Mouse (Mus musculus): Measurements from ENCODE around the gene Cdh16. TPM values are rescaled to one million over a fixed set of nuclear protein-coding genes. Genes with fewer than 3 reads are reported as not detected.

Cdh16 gene
- polyA plus RNA-seq, 1 experiment from 2014 or later = not detected

GRCm38 (mm10) chr8:104631975-104632374, 7.8 kb upstream of the Cdh16 start:
- Histone ChIP-seq H3K4me1 (peaks cover 14% of the 10 kb centered on the region), H3K36me3 (0 out of 2 replicates have a peak, but pooled peaks cover 12% of the 10 kb centered on the region), H3K27ac (no peak overlapping the region), H3K9me3 (replicated peaks) (no peaks in the 10 kb centered on the region), H3K9ac (no peak overlapping the region), H3K4me3 (no peak overlapping the region), H3K27me3 (peaks cover 42% of the 10 kb centered on the region), H3K4me2 (replicated peaks) (peak overlapping the region; percentile 80; the same call in 1 of the 2 replicates)
- no peak for ATAC-seq (ENCODE audit: low FRiP score)
- 35% methylated on average over 5 of the region's 5 CpGs for WGBS

- H3K4me3 ChIP-seq = peak within 1 kb of the TSS; percentile 38
- no peaks in the 10 kb centered on the region for H3K9me3 ChIP-seq (replicated peaks)
- peak; percentile 59 for ATAC-seq (ENCODE audit: low FRiP score)
- H3K36me3 ChIP-seq = 0 out of 2 replicates have a peak, but pooled peaks cover 9% of the 10 kb centered on the region
- H3K27ac ChIP-seq = no peak within 1 kb of the TSS
- H3K4me1 ChIP-seq = peaks cover 14% of the 10 kb centered on the region
- H3K9ac ChIP-seq = peak within 1 kb of the TSS; percentile 58
- H3K4me2 ChIP-seq (replicated peaks) = peak within 1 kb of the TSS; percentile 80
- under 1% methylated on average over 28 of the region's 28 CpGs for WGBS
- H3K27me3 ChIP-seq = peaks cover 42% of the 10 kb centered on the region
Measured at GRCm38 (mm10) chr8:104630981-104631663, 6.9 kb upstream of the Cdh16 start, which contains the start of gene Rrad. Rrad (minus strand) TSS chr8:104631327.

GRCm38 (mm10) chr8:104630574-104630973, 6.4 kb upstream of the Cdh16 start:
- Histone ChIP-seq H3K36me3 (0 out of 2 replicates have a peak, but pooled peaks cover 5% of the 10 kb centered on the region), H3K27ac (no peak overlapping the region), H3K9me3 (replicated peaks) (no peaks in the 10 kb centered on the region), H3K4me1 (peaks cover 14% of the 10 kb centered on the region), H3K9ac (peak overlapping the region; percentile 58), H3K27me3 (peaks cover 42% of the 10 kb centered on the region), H3K4me3 (peak overlapping the region; percentile 38), H3K4me2 (replicated peaks) (peak overlapping the region; percentile 80)
- 1% methylated on average over 36 of the region's 36 CpGs for WGBS
- peak; percentile 24; the same call in 1 of the 2 replicates for ATAC-seq (ENCODE audit: low FRiP score)

- peaks cover 42% of the 10 kb centered on the region for H3K27me3 ChIP-seq
- 38% methylated on average over 8 of the region's 8 CpGs for WGBS
- peak overlapping the region; percentile 80 for H3K4me2 ChIP-seq (replicated peaks)
- H3K36me3 ChIP-seq = 0 out of 2 replicates have a peak, but pooled peaks cover under 1% of the 10 kb centered on the region
- peaks cover 14% of the 10 kb centered on the region for H3K4me1 ChIP-seq
- H3K4me3 ChIP-seq = no peak overlapping the region
- H3K27ac ChIP-seq = no peak overlapping the region
- H3K9me3 ChIP-seq (replicated peaks) = no peaks in the 10 kb centered on the region
- H3K9ac ChIP-seq = no peak overlapping the region
- no peak for ATAC-seq (ENCODE audit: low FRiP score)
Measured at GRCm38 (mm10) chr8:104630111-104630479, 5.9 kb upstream of the Cdh16 start.

GRCm38 (mm10) chr8:104629306-104630110, 5.3 kb upstream of the Cdh16 start:
- H3K9ac ChIP-seq = no peak overlapping the region
- peaks cover 14% of the 10 kb centered on the region for H3K4me1 ChIP-seq
- no peak overlapping the region for H3K4me2 ChIP-seq (replicated peaks)
- 77% methylated on average over 22 of the region's 22 CpGs for WGBS
- H3K36me3 ChIP-seq = no peaks in the 10 kb centered on the region
- H3K27me3 ChIP-seq = peaks cover 42% of the 10 kb centered on the region
- H3K27ac ChIP-seq = no peak overlapping the region
- no peak for ATAC-seq (ENCODE audit: low FRiP score)
- H3K4me3 ChIP-seq = no peak overlapping the region
- no peaks in the 10 kb centered on the region for H3K9me3 ChIP-seq (replicated peaks)

GRCm38 (mm10) chr8:104628402-104628801, 4.2 kb upstream of the Cdh16 start:
- Histone ChIP-seq H3K4me3 (no peak overlapping the region), H3K27ac (no peak overlapping the region), H3K36me3 (no peaks in the 10 kb centered on the region), H3K27me3 (peaks cover 42% of the 10 kb centered on the region), H3K9me3 (replicated peaks) (no peaks in the 10 kb centered on the region), H3K9ac (no peak overlapping the region), H3K4me2 (replicated peaks) (no peak overlapping the region), H3K4me1 (peaks cover 14% of the 10 kb centered on the region)
- 94% methylated on average over 21 of the region's 21 CpGs for WGBS
- no peak for ATAC-seq (ENCODE audit: low FRiP score)

- H3K9ac ChIP-seq = no peak overlapping the region
- no peaks in the 10 kb centered on the region for H3K36me3 ChIP-seq
- peaks cover 38% of the 10 kb centered on the region for H3K27me3 ChIP-seq
- 74% methylated on average over 4 of the region's 4 CpGs for WGBS
- no peak overlapping the region for H3K4me3 ChIP-seq
- peaks cover 14% of the 10 kb centered on the region for H3K4me1 ChIP-seq
- H3K27ac ChIP-seq = no peak overlapping the region
- H3K4me2 ChIP-seq (replicated peaks) = no peak overlapping the region
- ATAC-seq (ENCODE audit: low FRiP score) = no peak
- no peaks in the 10 kb centered on the region for H3K9me3 ChIP-seq (replicated peaks)
Measured at GRCm38 (mm10) chr8:104627065-104627740, 3.0 kb upstream of the Cdh16 start.

- no peak for ATAC-seq (ENCODE audit: low FRiP score)
- no peak overlapping the region for H3K9ac ChIP-seq
- no peaks in the 10 kb centered on the region for H3K4me1 ChIP-seq
- H3K4me2 ChIP-seq (replicated peaks) = no peak overlapping the region
- H3K36me3 ChIP-seq = no peaks in the 10 kb centered on the region
- H3K9me3 ChIP-seq (replicated peaks) = no peaks in the 10 kb centered on the region
- no peak overlapping the region for H3K27ac ChIP-seq
- H3K27me3 ChIP-seq = no peaks in the 10 kb centered on the region; the same call in 1 of the 2 replicates
- 80% methylated on average over 5 of the region's 5 CpGs for WGBS
- no peak overlapping the region for H3K4me3 ChIP-seq
Measured at GRCm38 (mm10) chr8:104620765-104621164, 3.4 kb downstream of the Cdh16 start.

GRCm38 (mm10) chr8:104613119-104613518, 11.1 kb downstream of the Cdh16 start:
- no peak for ATAC-seq (ENCODE audit: low FRiP score)
- H3K4me2 ChIP-seq (replicated peaks) = no peak overlapping the region
- H3K27me3 ChIP-seq = no peaks in the 10 kb centered on the region; the same call in none of the 2 replicates
- WGBS = 71% methylated on average over 4 of the region's 4 CpGs
- 0 out of 2 replicates have a peak, but pooled peaks cover 4% of the 10 kb centered on the region for H3K4me1 ChIP-seq
- no peak overlapping the region for H3K27ac ChIP-seq
- no peaks in the 10 kb centered on the region for H3K9me3 ChIP-seq (replicated peaks)
- no peak overlapping the region for H3K9ac ChIP-seq
- H3K36me3 ChIP-seq = no peaks in the 10 kb centered on the region
- no peak overlapping the region for H3K4me3 ChIP-seq

- Histone ChIP-seq H3K9ac (no peak overlapping the region), H3K9me3 (replicated peaks) (no peaks in the 10 kb centered on the region), H3K27me3 (no peaks in the 10 kb centered on the region; the same call in none of the 2 replicates), H3K4me3 (no peak overlapping the region), H3K4me2 (replicated peaks) (no peak overlapping the region), H3K4me1 (0 out of 2 replicates have a peak, but pooled peaks cover 4% of the 10 kb centered on the region), H3K36me3 (no peaks in the 10 kb centered on the region), H3K27ac (no peak overlapping the region)
- 70% methylated on average over 4 of the region's 4 CpGs for WGBS
- ATAC-seq (ENCODE audit: low FRiP score) = no peak
Measured at GRCm38 (mm10) chr8:104611613-104612012, 12.6 kb downstream of the Cdh16 start.

- Histone ChIP-seq H3K27ac (no peak overlapping the region), H3K27me3 (no peaks in the 10 kb centered on the region; the same call in 1 of the 2 replicates), H3K9ac (no peak overlapping the region), H3K9me3 (replicated peaks) (no peaks in the 10 kb centered on the region), H3K4me2 (replicated peaks) (no peak overlapping the region), H3K4me1 (0 out of 2 replicates have a peak, but pooled peaks cover 4% of the 10 kb centered on the region), H3K4me3 (no peak overlapping the region), H3K36me3 (no peaks in the 10 kb centered on the region)
- 80% methylated on average over 12 of the region's 12 CpGs for WGBS
- no peak for ATAC-seq (ENCODE audit: low FRiP score)
Measured at GRCm38 (mm10) chr8:104610185-104610766, 13.9 kb downstream of the Cdh16 start.
